Mouse (Mus musculus): ENCODE data around the gene Stat5b. TPM values are rescaled to one million over a fixed set of nuclear protein-coding genes. Genes with fewer than 3 reads are reported as not detected.

The Stat5b gene
- polyA plus RNA-seq, 2 experiments, result 22.1 to 24.4 TPM

GRCm38 (mm10) chr11:100816801-100817200 lies 33.7 kb downstream of the Stat5b start:
- H3K4me3 ChIP-seq (replicated peaks; ENCODE audit: low read length), result no peak overlapping the region
- no peaks in the 10 kb centered on the region for H3K9me3 ChIP-seq (ENCODE audit: control insufficient read depth, low read length)
- H3K27ac ChIP-seq (replicated peaks; ENCODE audit: low read depth, low read length), result no peak overlapping the region
- H3K4me1 ChIP-seq (ENCODE audit: control insufficient read depth, insufficient read depth, low read length), result peaks cover 7% of the 10 kb centered on the region
- no peaks in the 10 kb centered on the region for H3K27me3 ChIP-seq (ENCODE audit: control insufficient read depth, insufficient read depth, low read length)
- ATAC-seq (ENCODE audit: low FRiP score, low read depth) (no peak), DNase-seq (ENCODE audit: low spot score) (no peak)
- no peak overlapping the region for H3K4me2 ChIP-seq (replicated peaks; ENCODE audit: low read depth, low read length, severe bottlenecking)
- 87% methylated on average over 4 of the region's 4 CpGs for WGBS
- H3K36me3 ChIP-seq (ENCODE audit: control insufficient read depth, insufficient read depth, low read length), result no peaks in the 10 kb centered on the region
- H3K9ac ChIP-seq (ENCODE audit: low read depth, low read length, severe bottlenecking), result no peak overlapping the region
- TF ChIP-seq POLR2A (IDR thresholded peaks at IDR 0.05; ENCODE audit: borderline replicate concordance, extremely low read depth, insufficient read depth, insufficient read length), result no peak

GRCm38 (mm10) chr11:100816342-100816741 lies 34.2 kb downstream of the Stat5b start:
- TF ChIP-seq POLR2A (IDR thresholded peaks at IDR 0.05; ENCODE audit: borderline replicate concordance, extremely low read depth, insufficient read depth, insufficient read length), result no peak
- Histone ChIP-seq H3K4me3 (replicated peaks; ENCODE audit: low read length) (no peak overlapping the region), H3K9ac (ENCODE audit: low read depth, low read length, severe bottlenecking) (no peak overlapping the region), H3K4me2 (replicated peaks; ENCODE audit: low read depth, low read length, severe bottlenecking) (no peak overlapping the region), H3K9me3 (ENCODE audit: control insufficient read depth, low read length) (no peaks in the 10 kb centered on the region), H3K27ac (replicated peaks; ENCODE audit: low read depth, low read length) (no peak overlapping the region), H3K27me3 (ENCODE audit: control insufficient read depth, insufficient read depth, low read length) (no peaks in the 10 kb centered on the region), H3K36me3 (ENCODE audit: control insufficient read depth, insufficient read depth, low read length) (no peaks in the 10 kb centered on the region), H3K4me1 (ENCODE audit: control insufficient read depth, insufficient read depth, low read length) (peaks cover 7% of the 10 kb centered on the region)
- 70% methylated on average over 3 of the region's 3 CpGs for WGBS
- ATAC-seq (ENCODE audit: low FRiP score, low read depth) (no peak), DNase-seq (ENCODE audit: low spot score) (no peak)

GRCm38 (mm10) chr11:100814498-100814897 lies 36.0 kb downstream of the Stat5b start:
- Histone ChIP-seq H3K4me3 (replicated peaks; ENCODE audit: low read length) (no peak overlapping the region), H3K4me2 (replicated peaks; ENCODE audit: low read depth, low read length, severe bottlenecking) (no peak overlapping the region), H3K4me1 (ENCODE audit: control insufficient read depth, insufficient read depth, low read length) (peaks cover 5% of the 10 kb centered on the region), H3K27ac (replicated peaks; ENCODE audit: low read depth, low read length) (no peak overlapping the region), H3K9ac (ENCODE audit: low read depth, low read length, severe bottlenecking) (no peak overlapping the region), H3K9me3 (ENCODE audit: control insufficient read depth, low read length) (no peaks in the 10 kb centered on the region), H3K36me3 (ENCODE audit: control insufficient read depth, insufficient read depth, low read length) (no peaks in the 10 kb centered on the region), H3K27me3 (ENCODE audit: control insufficient read depth, insufficient read depth, low read length) (no peaks in the 10 kb centered on the region)
- DNase-seq (ENCODE audit: low spot score) (peak; percentile 44), ATAC-seq (ENCODE audit: low FRiP score, low read depth) (no peak)
- WGBS, result 56% methylated on average over 13 of the region's 13 CpGs
- no peak for TF ChIP-seq POLR2A (IDR thresholded peaks at IDR 0.05; ENCODE audit: borderline replicate concordance, extremely low read depth, insufficient read depth, insufficient read length)

- Histone ChIP-seq H3K4me3 (replicated peaks; ENCODE audit: low read length) (no peak overlapping the region), H3K9ac (ENCODE audit: low read depth, low read length, severe bottlenecking) (no peak overlapping the region), H3K27me3 (ENCODE audit: control insufficient read depth, insufficient read depth, low read length) (no peaks in the 10 kb centered on the region), H3K36me3 (ENCODE audit: control insufficient read depth, insufficient read depth, low read length) (no peaks in the 10 kb centered on the region), H3K9me3 (ENCODE audit: control insufficient read depth, low read length) (no peaks in the 10 kb centered on the region), H3K4me2 (replicated peaks; ENCODE audit: low read depth, low read length, severe bottlenecking) (no peak overlapping the region), H3K4me1 (ENCODE audit: control insufficient read depth, insufficient read depth, low read length) (peaks cover 5% of the 10 kb centered on the region), H3K27ac (replicated peaks; ENCODE audit: low read depth, low read length) (peak overlapping the region; percentile 56; the same call in 1 of the 2 replicates)
- ATAC-seq (ENCODE audit: low FRiP score, low read depth) (no peak), DNase-seq (ENCODE audit: low spot score) (no peak)
- no peak for TF ChIP-seq POLR2A (IDR thresholded peaks at IDR 0.05; ENCODE audit: borderline replicate concordance, extremely low read depth, insufficient read depth, insufficient read length)
- 74% methylated on average over 2 of the region's 2 CpGs for WGBS
These were observed 39.4 kb downstream of the Stat5b start for GRCm38 (mm10) chr11:100811132-100811531.

- Histone ChIP-seq H3K9me3 (ENCODE audit: control insufficient read depth, low read length) (no peaks in the 10 kb centered on the region), H3K27me3 (ENCODE audit: control insufficient read depth, insufficient read depth, low read length) (no peaks in the 10 kb centered on the region), H3K9ac (ENCODE audit: low read depth, low read length, severe bottlenecking) (no peak overlapping the region), H3K27ac (replicated peaks; ENCODE audit: low read depth, low read length) (peak overlapping the region; percentile 56), H3K4me3 (replicated peaks; ENCODE audit: low read length) (no peak overlapping the region), H3K4me1 (ENCODE audit: control insufficient read depth, insufficient read depth, low read length) (peaks cover 5% of the 10 kb centered on the region), H3K36me3 (ENCODE audit: control insufficient read depth, insufficient read depth, low read length) (no peaks in the 10 kb centered on the region), H3K4me2 (replicated peaks; ENCODE audit: low read depth, low read length, severe bottlenecking) (no peak overlapping the region)
- no peak for TF ChIP-seq POLR2A (IDR thresholded peaks at IDR 0.05; ENCODE audit: borderline replicate concordance, extremely low read depth, insufficient read depth, insufficient read length)
- 32% methylated on average over 9 of the region's 9 CpGs for WGBS
- DNase-seq (ENCODE audit: low spot score) (peak; percentile 33), ATAC-seq (ENCODE audit: low FRiP score, low read depth) (peak; percentile 66; the same call in 1 of the 2 replicates)
These were observed 40.0 kb downstream of the Stat5b start for GRCm38 (mm10) chr11:100810516-100810915.
